Mouse (Mus musculus): ENCODE measurements around the gene Mcpt9.
"Not testable (repeated sequence)": the region's sequence is repeated elsewhere in the genome, so short reads cannot be mapped to it uniquely, and the experiment has no call there.

DNA sequence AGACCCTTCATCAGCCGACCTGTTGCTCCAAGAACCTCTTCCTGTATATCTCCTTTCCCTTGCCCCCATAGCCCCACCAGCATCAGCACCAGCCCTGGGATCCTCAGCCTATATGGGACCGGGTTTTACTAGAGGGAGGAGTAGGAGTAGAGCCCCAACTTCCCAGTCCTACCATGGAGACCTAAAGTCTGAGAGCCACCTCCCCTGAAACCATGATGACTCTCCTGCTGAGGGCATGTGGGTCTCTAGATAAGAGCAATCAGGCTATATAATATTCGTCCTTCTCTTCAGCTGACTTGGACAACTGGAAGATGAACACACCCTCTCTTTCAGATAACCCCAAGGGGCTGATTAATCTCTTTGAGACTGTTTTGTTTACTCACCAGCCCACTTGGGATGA lies 42.8 kb downstream of the Mcpt9 start:
- TF ChIP-seq TBP (conservative IDR thresholded peaks at IDR 0.05; ENCODE audit: low read depth, low read length); CTCF (conservative IDR thresholded peaks at IDR 0.05 in 1 of 2, IDR thresholded peaks at IDR 0.05 in 1 of 2; ENCODE audit: low read depth in 2 of 2, low read length in 2 of 2); ZKSCAN1 (IDR thresholded peaks at IDR 0.05; ENCODE audit: borderline replicate concordance, low read depth, low read length); MYC (IDR thresholded peaks at IDR 0.05; ENCODE audit: low read depth, low read length): not testable (repeated sequence)
